Mouse (Mus musculus): ENCODE data around the gene Akap13.

The Akap13 gene

GRCm38 (mm10) chr7:75633807-75634526 lies 178.6 kb downstream of the Akap13 start:
- DNase-seq (ENCODE audit: low read depth) = no peak

- no peak for DNase-seq (ENCODE audit: low read depth)
Observed at GRCm38 (mm10) chr7:75638769-75639168, 183.4 kb downstream of the Akap13 start.

GRCm38 (mm10) chr7:75639541-75639940 lies 184.2 kb downstream of the Akap13 start:
- peak; percentile 89 for DNase-seq (ENCODE audit: low read depth)

- no peak for DNase-seq (ENCODE audit: low read depth)
Observed at GRCm38 (mm10) chr7:75640074-75640473, 184.7 kb downstream of the Akap13 start.

- no peak for DNase-seq (ENCODE audit: low read depth)
Observed at GRCm38 (mm10) chr7:75640671-75641070, 185.3 kb downstream of the Akap13 start.

GRCm38 (mm10) chr7:75641415-75642177 lies 186.3 kb downstream of the Akap13 start:
- DNase-seq (ENCODE audit: low read depth) = no peak

GRCm38 (mm10) chr7:75642178-75642777 lies 186.9 kb downstream of the Akap13 start:
- no peak for DNase-seq (ENCODE audit: low read depth)

- DNase-seq (ENCODE audit: low read depth) = no peak
Observed at GRCm38 (mm10) chr7:75642846-75643563, 187.7 kb downstream of the Akap13 start.

GRCm38 (mm10) chr7:75643986-75644385 lies 188.7 kb downstream of the Akap13 start:
- DNase-seq (ENCODE audit: low read depth) = no peak

GRCm38 (mm10) chr7:75644585-75644984 lies 189.3 kb downstream of the Akap13 start:
- no peak for DNase-seq (ENCODE audit: low read depth)

GRCm38 (mm10) chr7:75645156-75645933 lies 190.0 kb downstream of the Akap13 start:
- DNase-seq (ENCODE audit: low read depth) = peak; percentile 44

- no peak for DNase-seq (ENCODE audit: low read depth)
Observed at GRCm38 (mm10) chr7:75648051-75648450, 192.7 kb downstream of the Akap13 start.

- DNase-seq (ENCODE audit: low read depth) = no peak
Observed at GRCm38 (mm10) chr7:75648961-75649360, 193.6 kb downstream of the Akap13 start.

- peak; percentile 65 for DNase-seq (ENCODE audit: low read depth)
Observed at GRCm38 (mm10) chr7:75649966-75650365, 194.6 kb downstream of the Akap13 start.

- DNase-seq (ENCODE audit: low read depth) = no peak
Observed at GRCm38 (mm10) chr7:75653684-75654317, 198.5 kb downstream of the Akap13 start.

GRCm38 (mm10) chr7:75655180-75656074 lies 200.1 kb downstream of the Akap13 start:
- peak; percentile 75 for DNase-seq (ENCODE audit: low read depth)

- DNase-seq (ENCODE audit: low read depth) = peak; percentile 74
Observed at GRCm38 (mm10) chr7:75656297-75656852, 201.0 kb downstream of the Akap13 start.

GRCm38 (mm10) chr7:75656896-75657295 lies 201.6 kb downstream of the Akap13 start:
- DNase-seq (ENCODE audit: low read depth) = no peak

GRCm38 (mm10) chr7:75664455-75664854 lies 209.1 kb downstream of the Akap13 start:
- DNase-seq (ENCODE audit: low read depth) = no peak

- no peak for DNase-seq (ENCODE audit: low read depth)
Observed at GRCm38 (mm10) chr7:75666982-75667381, 211.6 kb downstream of the Akap13 start.
